Mouse (Mus musculus): ENCODE results near the gene Mbd4. TPM values are rescaled to one million over a fixed set of nuclear protein-coding genes. Genes with fewer than 3 reads are reported as not detected.
A peak's percentile ranks its signal among the peaks of the same experiment; 100 is the strongest.

Gene Mbd4
- polyA plus RNA-seq, 2 experiments, result 13.0 to 18.8 TPM

DNA sequence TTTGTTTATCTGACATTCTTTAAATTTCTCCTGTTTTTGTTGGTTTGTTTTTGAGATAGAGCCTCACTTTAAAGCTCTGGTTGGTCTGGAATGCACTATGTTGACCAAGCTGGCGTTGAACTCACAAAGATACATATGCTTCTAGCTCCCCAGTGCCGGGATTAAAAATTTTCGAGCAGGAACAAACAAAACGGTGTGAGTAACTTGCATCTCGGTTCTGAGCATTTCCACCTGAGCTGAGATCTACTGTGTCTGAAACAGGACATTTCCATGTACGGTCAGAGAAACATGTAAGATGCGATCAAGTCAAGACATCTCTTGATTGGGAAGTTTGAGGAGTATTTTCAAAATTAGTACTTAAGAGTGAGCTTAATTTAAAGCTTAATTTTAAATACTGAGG is 814 bp upstream of the Mbd4 start:
- WGBS, result 44% methylated on average over 7 of the region's 7 CpGs
- no peak for DNase-seq (ENCODE audit: low spot score)
- Histone ChIP-seq H3K36me3 (ENCODE audit: control insufficient read depth, insufficient read depth, low read length) (peaks cover 11% of the 10 kb centered on the region; the same call in 1 of the 2 replicates), H3K9ac (ENCODE audit: low read depth, low read length, severe bottlenecking) (peak overlapping the region; percentile 48), H3K4me1 (ENCODE audit: control insufficient read depth, insufficient read depth, low read length) (peaks cover 26% of the 10 kb centered on the region), H3K4me2 (replicated peaks; ENCODE audit: low read depth, low read length, severe bottlenecking) (peak overlapping the region; percentile 58), H3K4me3 (replicated peaks; ENCODE audit: low read length) (peak overlapping the region; percentile 50), H3K27ac (replicated peaks; ENCODE audit: low read depth, low read length) (peak overlapping the region; percentile 87), H3K9me3 (ENCODE audit: control insufficient read depth, low read length) (no peaks in the 10 kb centered on the region), H3K27me3 (ENCODE audit: control insufficient read depth, insufficient read depth, low read length) (no peaks in the 10 kb centered on the region)
- no peak for ATAC-seq (ENCODE audit: low FRiP score, low read depth)
- no peak for TF ChIP-seq POLR2A (IDR thresholded peaks at IDR 0.05; ENCODE audit: borderline replicate concordance, extremely low read depth, insufficient read depth, insufficient read length)

- TF ChIP-seq POLR2A (IDR thresholded peaks at IDR 0.05; ENCODE audit: borderline replicate concordance, extremely low read depth, insufficient read depth, insufficient read length), result no peak
- Histone ChIP-seq H3K4me2 (replicated peaks; ENCODE audit: low read depth, low read length, severe bottlenecking) (peak overlapping the region; percentile 57), H3K27me3 (ENCODE audit: control insufficient read depth, insufficient read depth, low read length) (no peaks in the 10 kb centered on the region), H3K27ac (replicated peaks; ENCODE audit: low read depth, low read length) (peak overlapping the region; percentile 71), H3K36me3 (ENCODE audit: control insufficient read depth, insufficient read depth, low read length) (peaks cover 23% of the 10 kb centered on the region), H3K4me3 (replicated peaks; ENCODE audit: low read length) (peak overlapping the region; percentile 50), H3K9ac (ENCODE audit: low read depth, low read length, severe bottlenecking) (peak overlapping the region; percentile 54), H3K9me3 (ENCODE audit: control insufficient read depth, low read length) (no peaks in the 10 kb centered on the region), H3K4me1 (ENCODE audit: control insufficient read depth, insufficient read depth, low read length) (peaks cover 20% of the 10 kb centered on the region)
- 5% methylated on average over 20 of the region's 20 CpGs for WGBS
- DNase-seq (ENCODE audit: low spot score), result no peak
- no peak for ATAC-seq (ENCODE audit: low FRiP score, low read depth)
Observed at GRCm38 (mm10) chr6:115852446-115853090, 603 bp downstream of the Mbd4 start.

DNA sequence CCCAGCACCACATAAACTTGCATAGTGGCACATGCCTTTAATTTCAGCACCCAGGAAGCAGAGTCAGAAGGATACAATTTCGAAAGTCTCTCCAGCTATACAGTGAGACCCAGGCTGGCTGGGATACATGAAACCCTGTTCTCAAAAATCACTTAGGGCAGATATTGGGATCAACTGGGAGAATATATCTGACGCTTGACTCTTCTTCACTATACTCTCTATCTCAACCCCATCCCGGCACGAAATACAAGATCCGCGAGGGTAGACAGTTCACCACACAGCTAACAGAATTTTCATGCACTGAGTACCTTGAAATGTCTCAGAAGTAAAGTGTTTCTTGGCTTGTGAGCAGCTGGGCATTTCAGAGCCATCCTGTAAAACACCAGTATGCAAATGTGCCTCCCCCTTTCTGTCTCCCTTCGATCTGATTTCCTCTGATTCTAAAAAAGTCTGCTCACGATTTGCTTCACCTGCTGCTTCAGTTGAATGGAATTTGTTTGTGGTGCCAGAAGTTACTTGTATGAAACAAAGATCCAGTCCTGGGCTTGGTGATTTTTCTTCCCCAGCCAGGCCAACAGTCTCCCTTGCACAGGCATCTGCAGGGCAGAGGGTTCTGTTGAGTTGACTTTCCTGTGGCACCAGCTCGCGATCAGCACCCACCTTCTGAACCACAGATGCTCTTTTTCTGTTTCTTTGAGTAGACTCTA is 4.4 kb downstream of the Mbd4 start:
- DNase-seq (ENCODE audit: low spot score) (no peak), ATAC-seq (ENCODE audit: low FRiP score, low read depth) (no peak)
- Histone ChIP-seq H3K27ac (replicated peaks; ENCODE audit: low read depth, low read length) (no peak overlapping the region), H3K27me3 (ENCODE audit: control insufficient read depth, insufficient read depth, low read length) (no peaks in the 10 kb centered on the region), H3K36me3 (ENCODE audit: control insufficient read depth, insufficient read depth, low read length) (peaks cover 41% of the 10 kb centered on the region), H3K4me3 (replicated peaks; ENCODE audit: low read length) (no peak overlapping the region), H3K4me1 (ENCODE audit: control insufficient read depth, insufficient read depth, low read length) (peaks cover 6% of the 10 kb centered on the region; the same call in 1 of the 2 replicates), H3K4me2 (replicated peaks; ENCODE audit: low read depth, low read length, severe bottlenecking) (no peak overlapping the region), H3K9ac (ENCODE audit: low read depth, low read length, severe bottlenecking) (no peak overlapping the region), H3K9me3 (ENCODE audit: control insufficient read depth, low read length) (no peaks in the 10 kb centered on the region)
- 93% methylated on average over 10 of the region's 10 CpGs for WGBS
- no peak for TF ChIP-seq POLR2A (IDR thresholded peaks at IDR 0.05; ENCODE audit: borderline replicate concordance, extremely low read depth, insufficient read depth, insufficient read length)

- no peak for TF ChIP-seq POLR2A (IDR thresholded peaks at IDR 0.05; ENCODE audit: borderline replicate concordance, extremely low read depth, insufficient read depth, insufficient read length)
- Histone ChIP-seq H3K9me3 (ENCODE audit: control insufficient read depth, low read length) (no peaks in the 10 kb centered on the region), H3K27me3 (ENCODE audit: control insufficient read depth, insufficient read depth, low read length) (no peaks in the 10 kb centered on the region), H3K27ac (replicated peaks; ENCODE audit: low read depth, low read length) (no peak overlapping the region), H3K4me3 (replicated peaks; ENCODE audit: low read length) (no peak overlapping the region), H3K4me1 (ENCODE audit: control insufficient read depth, insufficient read depth, low read length) (no peaks in the 10 kb centered on the region), H3K4me2 (replicated peaks; ENCODE audit: low read depth, low read length, severe bottlenecking) (no peak overlapping the region), H3K36me3 (ENCODE audit: control insufficient read depth, insufficient read depth, low read length) (peaks cover 57% of the 10 kb centered on the region), H3K9ac (ENCODE audit: low read depth, low read length, severe bottlenecking) (no peak overlapping the region)
- 41% methylated on average over 8 of the region's 8 CpGs for WGBS
- DNase-seq (ENCODE audit: low spot score) (peak; percentile 51), ATAC-seq (ENCODE audit: low FRiP score, low read depth) (peak; percentile 41; the same call in 1 of the 2 replicates)
Observed at GRCm38 (mm10) chr6:115846640-115847411, 6.3 kb downstream of the Mbd4 start.

DNA sequence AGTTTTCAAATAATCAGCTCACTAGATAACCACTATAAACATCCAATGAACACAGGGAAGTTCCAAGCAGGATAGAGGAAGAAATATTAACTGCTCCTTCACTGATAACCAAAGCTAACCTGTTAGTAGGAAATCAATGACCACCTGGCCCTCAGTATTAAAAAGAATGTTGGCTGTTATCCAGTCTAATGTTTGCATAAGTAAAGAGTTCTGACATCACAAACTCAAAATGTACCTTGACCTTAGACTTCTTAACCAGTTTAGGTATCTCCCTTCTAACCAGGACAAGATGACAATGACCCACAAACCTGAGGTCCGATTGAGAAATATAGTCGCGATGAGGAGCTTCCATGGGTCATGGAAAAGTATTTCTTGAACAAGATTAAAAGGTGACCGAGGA is 8.2 kb downstream of the Mbd4 start:
- no peak overlapping the region for H3K9ac ChIP-seq (ENCODE audit: low read depth, low read length, severe bottlenecking)
- no peaks in the 10 kb centered on the region for H3K27me3 ChIP-seq (ENCODE audit: control insufficient read depth, insufficient read depth, low read length)
- no peak overlapping the region for H3K4me2 ChIP-seq (replicated peaks; ENCODE audit: low read depth, low read length, severe bottlenecking)
- no peaks in the 10 kb centered on the region for H3K9me3 ChIP-seq (ENCODE audit: control insufficient read depth, low read length)
- H3K36me3 ChIP-seq (ENCODE audit: control insufficient read depth, insufficient read depth, low read length), result peaks cover 52% of the 10 kb centered on the region
- 91% methylated on average over 4 of the region's 4 CpGs for WGBS
- no peak for ATAC-seq (ENCODE audit: low FRiP score, low read depth)
- TF ChIP-seq POLR2A (IDR thresholded peaks at IDR 0.05; ENCODE audit: borderline replicate concordance, extremely low read depth, insufficient read depth, insufficient read length), result no peak
- H3K4me3 ChIP-seq (replicated peaks; ENCODE audit: low read length), result no peak overlapping the region
- no peaks in the 10 kb centered on the region for H3K4me1 ChIP-seq (ENCODE audit: control insufficient read depth, insufficient read depth, low read length)
- no peak overlapping the region for H3K27ac ChIP-seq (replicated peaks; ENCODE audit: low read depth, low read length)
- no peak for DNase-seq (ENCODE audit: low spot score)

Measured in limb, embryonic 14.5 days (tissue).